Mouse (Mus musculus): ENCODE results near the gene Ulk1. TPM values are rescaled to one million over a fixed set of nuclear protein-coding genes. Genes with fewer than 3 reads are reported as not detected.
A peak's percentile ranks its signal among the peaks of the same experiment; 100 is the strongest.
"Not testable (repeated sequence)": the region's sequence is repeated elsewhere in the genome, so short reads cannot be mapped to it uniquely, and the experiment has no call there.

Gene Ulk1
- polyA plus RNA-seq, 1 experiment from 2014 or later = 8.4 TPM

GRCm38 (mm10) chr5:110838016-110838415 lies 28.1 kb upstream of the Ulk1 start:
- H3K36me3 ChIP-seq (ENCODE audit: control insufficient read depth, insufficient read depth, low read length); H3K9ac ChIP-seq (ENCODE audit: low read depth, low read length); H3K27me3 ChIP-seq (replicated peaks; ENCODE audit: control insufficient read depth, insufficient read depth, low read length); H3K4me3 ChIP-seq (ENCODE audit: low read length); H3K27ac ChIP-seq (ENCODE audit: low read length); ATAC-seq; H3K4me1 ChIP-seq (ENCODE audit: control insufficient read depth, insufficient read depth, low read length); H3K4me2 ChIP-seq (ENCODE audit: low read depth, low read length); H3K9me3 ChIP-seq (ENCODE audit: control insufficient read depth, low read length): not testable (repeated sequence)
- 87% methylated on average over 5 of the region's 5 CpGs for WGBS

GRCm38 (mm10) chr5:110835959-110836358 lies 26.1 kb upstream of the Ulk1 start:
- Histone ChIP-seq H3K4me3 (ENCODE audit: low read length) (no peak overlapping the region), H3K36me3 (ENCODE audit: control insufficient read depth, insufficient read depth, low read length) (no peaks in the 10 kb centered on the region), H3K9ac (ENCODE audit: low read depth, low read length) (no peak overlapping the region), H3K9me3 (ENCODE audit: control insufficient read depth, low read length) (no peaks in the 10 kb centered on the region), H3K27ac (ENCODE audit: low read length) (no peak overlapping the region), H3K4me2 (ENCODE audit: low read depth, low read length) (no peak overlapping the region), H3K27me3 (replicated peaks; ENCODE audit: control insufficient read depth, insufficient read depth, low read length) (no peaks in the 10 kb centered on the region), H3K4me1 (ENCODE audit: control insufficient read depth, insufficient read depth, low read length) (peaks cover 5% of the 10 kb centered on the region)
- WGBS = 21% methylated on average over 3 of the region's 3 CpGs
- no peak for ATAC-seq

- no peak for ATAC-seq
- WGBS = 87% methylated on average over 5 of the region's 5 CpGs
- Histone ChIP-seq H3K4me2 (ENCODE audit: low read depth, low read length) (no peak overlapping the region), H3K9me3 (ENCODE audit: control insufficient read depth, low read length) (no peaks in the 10 kb centered on the region), H3K27ac (ENCODE audit: low read length) (no peak overlapping the region), H3K36me3 (ENCODE audit: control insufficient read depth, insufficient read depth, low read length) (no peaks in the 10 kb centered on the region), H3K27me3 (replicated peaks; ENCODE audit: control insufficient read depth, insufficient read depth, low read length) (no peaks in the 10 kb centered on the region), H3K4me3 (ENCODE audit: low read length) (no peak overlapping the region), H3K9ac (ENCODE audit: low read depth, low read length) (no peak overlapping the region), H3K4me1 (ENCODE audit: control insufficient read depth, insufficient read depth, low read length) (peaks cover 9% of the 10 kb centered on the region)
These were observed 21.3 kb upstream of the Ulk1 start for GRCm38 (mm10) chr5:110831036-110831720.

- peaks cover 14% of the 10 kb centered on the region for H3K4me1 ChIP-seq (ENCODE audit: control insufficient read depth, insufficient read depth, low read length)
- no peak overlapping the region for H3K9ac ChIP-seq (ENCODE audit: low read depth, low read length)
- H3K4me2 ChIP-seq (ENCODE audit: low read depth, low read length) = no peak overlapping the region
- peak overlapping the region; percentile 68 for H3K27ac ChIP-seq (ENCODE audit: low read length)
- ATAC-seq = peak; percentile 54
- H3K36me3 ChIP-seq (ENCODE audit: control insufficient read depth, insufficient read depth, low read length) = no peaks in the 10 kb centered on the region
- H3K27me3 ChIP-seq (replicated peaks; ENCODE audit: control insufficient read depth, insufficient read depth, low read length) = no peaks in the 10 kb centered on the region
- 63% methylated on average over 5 of the region's 5 CpGs for WGBS
- H3K9me3 ChIP-seq (ENCODE audit: control insufficient read depth, low read length) = no peaks in the 10 kb centered on the region
- H3K4me3 ChIP-seq (ENCODE audit: low read length) = no peak overlapping the region
These were observed 17.7 kb upstream of the Ulk1 start for GRCm38 (mm10) chr5:110827576-110827975.

GRCm38 (mm10) chr5:110826781-110827495 lies 17.0 kb upstream of the Ulk1 start:
- Histone ChIP-seq H3K27ac (ENCODE audit: low read length) (peak overlapping the region; percentile 73), H3K27me3 (replicated peaks; ENCODE audit: control insufficient read depth, insufficient read depth, low read length) (no peaks in the 10 kb centered on the region), H3K36me3 (ENCODE audit: control insufficient read depth, insufficient read depth, low read length) (no peaks in the 10 kb centered on the region), H3K9ac (ENCODE audit: low read depth, low read length) (no peak overlapping the region), H3K4me1 (ENCODE audit: control insufficient read depth, insufficient read depth, low read length) (peaks cover 14% of the 10 kb centered on the region), H3K4me2 (ENCODE audit: low read depth, low read length) (no peak overlapping the region), H3K9me3 (ENCODE audit: control insufficient read depth, low read length) (no peaks in the 10 kb centered on the region), H3K4me3 (ENCODE audit: low read length) (no peak overlapping the region)
- peak; percentile 84 for ATAC-seq
- 51% methylated on average over 8 of the region's 8 CpGs for WGBS

GRCm38 (mm10) chr5:110824421-110824820 lies 14.5 kb upstream of the Ulk1 start:
- ATAC-seq = peak; percentile 52
- no peaks in the 10 kb centered on the region for H3K27me3 ChIP-seq (replicated peaks; ENCODE audit: control insufficient read depth, insufficient read depth, low read length)
- H3K36me3 ChIP-seq (ENCODE audit: control insufficient read depth, insufficient read depth, low read length) = no peaks in the 10 kb centered on the region
- H3K4me2 ChIP-seq (ENCODE audit: low read depth, low read length) = no peak overlapping the region
- 73% methylated on average over 4 of the region's 4 CpGs for WGBS
- H3K4me1 ChIP-seq (ENCODE audit: control insufficient read depth, insufficient read depth, low read length) = peaks cover 14% of the 10 kb centered on the region
- peak overlapping the region; percentile 41; the same call in 1 of the 2 replicates for H3K27ac ChIP-seq (ENCODE audit: low read length)
- no peak overlapping the region for H3K4me3 ChIP-seq (ENCODE audit: low read length)
- H3K9ac ChIP-seq (ENCODE audit: low read depth, low read length) = no peak overlapping the region
- no peaks in the 10 kb centered on the region for H3K9me3 ChIP-seq (ENCODE audit: control insufficient read depth, low read length)

GRCm38 (mm10) chr5:110808821-110809666 lies 853 bp downstream of the Ulk1 start:
- Histone ChIP-seq H3K27ac (ENCODE audit: low read length) (peak overlapping the region; percentile 83), H3K36me3 (ENCODE audit: control insufficient read depth, insufficient read depth, low read length) (peaks cover 3% of the 10 kb centered on the region; the same call in 1 of the 2 replicates), H3K9me3 (ENCODE audit: control insufficient read depth, low read length) (no peaks in the 10 kb centered on the region), H3K9ac (ENCODE audit: low read depth, low read length) (peak overlapping the region; percentile 94), H3K27me3 (replicated peaks; ENCODE audit: control insufficient read depth, insufficient read depth, low read length) (no peaks in the 10 kb centered on the region), H3K4me3 (ENCODE audit: low read length) (peak overlapping the region; percentile 94), H3K4me2 (ENCODE audit: low read depth, low read length) (peak overlapping the region; percentile 97), H3K4me1 (ENCODE audit: control insufficient read depth, insufficient read depth, low read length) (peaks cover 19% of the 10 kb centered on the region)
- WGBS = 1% methylated on average over 27 of the region's 27 CpGs
- peak; percentile 0; the same call in 1 of the 2 replicates for ATAC-seq

- 1% methylated on average over 14 of the region's 14 CpGs for WGBS
These were observed 1.8 kb downstream of the Ulk1 start for GRCm38 (mm10) chr5:110808061-110808631.

GRCm38 (mm10) chr5:110807453-110807852 lies 2.4 kb downstream of the Ulk1 start:
- WGBS = 75% methylated on average over 4 of the region's 4 CpGs
- Histone ChIP-seq H3K4me2 (ENCODE audit: low read depth, low read length) (peak overlapping the region; percentile 97), H3K9me3 (ENCODE audit: control insufficient read depth, low read length) (no peaks in the 10 kb centered on the region), H3K27ac (ENCODE audit: low read length) (peak overlapping the region; percentile 77), H3K27me3 (replicated peaks; ENCODE audit: control insufficient read depth, insufficient read depth, low read length) (no peaks in the 10 kb centered on the region), H3K36me3 (ENCODE audit: control insufficient read depth, insufficient read depth, low read length) (peaks cover 3% of the 10 kb centered on the region; the same call in 1 of the 2 replicates), H3K9ac (ENCODE audit: low read depth, low read length) (peak overlapping the region; percentile 94), H3K4me3 (ENCODE audit: low read length) (peak overlapping the region; percentile 94), H3K4me1 (ENCODE audit: control insufficient read depth, insufficient read depth, low read length) (peaks cover 19% of the 10 kb centered on the region)
- ATAC-seq = no peak

More at GRCm38 (mm10) chr5:110808061-110808631, 1.8 kb downstream of the Ulk1 start:
- peak overlapping the region; percentile 97 for H3K4me2 ChIP-seq (ENCODE audit: low read depth, low read length)
- H3K36me3 ChIP-seq (ENCODE audit: control insufficient read depth, insufficient read depth, low read length) = peaks cover 3% of the 10 kb centered on the region; the same call in 1 of the 2 replicates
- peak overlapping the region; percentile 77 for H3K27ac ChIP-seq (ENCODE audit: low read length)
- peak overlapping the region; percentile 94 for H3K4me3 ChIP-seq (ENCODE audit: low read length)
- no peaks in the 10 kb centered on the region for H3K27me3 ChIP-seq (replicated peaks; ENCODE audit: control insufficient read depth, insufficient read depth, low read length)
- ATAC-seq = peak; percentile 76
- no peaks in the 10 kb centered on the region for H3K9me3 ChIP-seq (ENCODE audit: control insufficient read depth, low read length)
- H3K4me1 ChIP-seq (ENCODE audit: control insufficient read depth, insufficient read depth, low read length) = peaks cover 19% of the 10 kb centered on the region
- H3K9ac ChIP-seq (ENCODE audit: low read depth, low read length) = peak overlapping the region; percentile 94

All from intestine, embryonic 16.5 days (tissue).